Mouse (Mus musculus) CD8-positive naive resting alpha-beta T cell, adult 57 days (primary cell): ENCODE measurements around the gene Pik3r1. TPM values are rescaled to one million over a fixed set of nuclear protein-coding genes. Genes with fewer than 3 reads are reported as not detected.

ENCODE experiments used
- total RNA-seq: library from RNA; stranded (reverse); gene quantifications from one replicate; pipeline ENCODE4 v1.2.4, GENCODE M21; 2023

Pik3r1 gene
- 129 TPM for total RNA-seq

GRCm38 (mm10) chr13:101767809-101768629 lies at the start of gene Pik3r1:
Pik3r1 (minus strand) TSS chr13:101768217.

